Mouse (Mus musculus) ES-E14 (cell line): Measurements from ENCODE around the gene Iah1.

Experiments used
- CHD2 ChIP-seq: IDR thresholded peaks from 2 replicates; pipeline ENCODE4 v1.6.1; 2014; ENCODE audit warnings: mild to moderate bottlenecking, low read depth, low read length, inconsistent platforms
- ZC3H11A ChIP-seq: IDR thresholded peaks from 2 replicates; pipeline ENCODE4 v1.6.1; 2012; ENCODE audit warnings: low read depth, mild to moderate bottlenecking, inconsistent platforms, low read length, borderline replicate concordance
- ZNF384 ChIP-seq: IDR thresholded peaks from 2 replicates; pipeline ENCODE4 v1.6.1; 2012; ENCODE audit warnings: low read depth, low read length, inconsistent platforms

DNA sequence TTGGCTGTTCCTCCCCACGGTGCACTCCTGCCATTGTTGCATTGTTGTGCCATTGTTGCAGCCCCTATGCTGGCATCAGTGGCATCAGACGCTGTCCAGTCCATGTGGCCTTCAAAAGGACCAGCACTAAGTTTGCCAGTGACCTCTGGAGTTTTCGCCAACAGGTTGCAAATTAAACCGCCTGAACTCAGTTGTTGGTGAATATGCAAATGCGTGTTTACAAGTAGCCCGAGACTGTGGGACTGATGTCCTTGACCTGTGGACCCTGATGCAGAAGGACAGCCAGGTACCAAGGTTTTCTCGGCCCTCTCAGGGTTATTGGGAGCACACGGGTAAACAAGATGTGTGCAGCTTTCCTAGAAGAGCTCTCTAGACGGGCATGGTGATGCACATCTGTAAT lies 5.0 kb downstream of the Iah1 start:
- no peak for TF ChIP-seq CHD2
- TF ChIP-seq ZNF384: no peak
- no peak for TF ChIP-seq ZC3H11A
